Mouse (Mus musculus) lung, postnatal 10 days (tissue): ENCODE data around the gene 1700029I15Rik.
A peak's percentile ranks its signal among the peaks of the same experiment; 100 is the strongest.

Source experiments
- DNase-seq: peaks from one replicate; pipeline ENCODE4 v3.0.0; 2021

The 1700029I15Rik gene

DNA sequence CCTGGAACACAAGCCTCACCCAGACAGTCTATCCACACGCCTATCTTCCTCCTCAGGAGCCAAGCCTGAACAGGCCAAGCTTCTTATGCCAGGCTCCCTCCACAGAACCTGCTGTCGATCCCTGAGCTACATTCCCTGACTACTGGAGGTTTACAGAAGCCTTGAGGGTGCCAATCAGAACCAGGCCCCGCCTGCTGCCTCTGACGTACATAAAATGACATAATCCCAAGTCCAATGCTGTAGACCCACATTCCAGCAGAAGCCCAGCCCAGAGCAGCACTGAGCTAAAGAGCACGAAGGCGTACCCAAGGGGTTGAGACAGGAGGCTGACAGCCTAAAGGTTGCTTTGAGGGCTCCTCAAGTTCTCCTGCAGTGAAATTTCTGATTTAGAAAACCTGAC is 45.5 kb downstream of the 1700029I15Rik start:
- DNase-seq = peak; percentile 94

DNA sequence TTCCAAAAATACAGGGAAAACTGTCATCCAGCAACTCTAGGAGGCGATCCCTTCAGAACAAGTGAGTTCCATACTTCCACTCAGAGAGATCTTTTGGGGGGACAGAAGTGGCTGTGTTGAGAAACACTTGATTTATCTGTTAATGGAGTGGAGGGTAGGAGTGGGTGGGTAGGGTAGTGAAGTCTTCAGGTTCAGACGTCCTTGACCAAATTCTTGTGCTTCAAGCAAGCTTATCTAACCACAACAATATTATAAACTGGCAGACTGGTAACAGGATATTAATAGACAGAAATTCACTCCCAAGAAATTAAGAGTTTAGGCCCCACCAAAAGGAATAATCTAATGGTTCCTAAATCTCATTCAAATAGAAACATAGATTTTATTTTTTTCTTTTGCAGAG is 47.8 kb downstream of the 1700029I15Rik start:
- DNase-seq = no peak

DNA sequence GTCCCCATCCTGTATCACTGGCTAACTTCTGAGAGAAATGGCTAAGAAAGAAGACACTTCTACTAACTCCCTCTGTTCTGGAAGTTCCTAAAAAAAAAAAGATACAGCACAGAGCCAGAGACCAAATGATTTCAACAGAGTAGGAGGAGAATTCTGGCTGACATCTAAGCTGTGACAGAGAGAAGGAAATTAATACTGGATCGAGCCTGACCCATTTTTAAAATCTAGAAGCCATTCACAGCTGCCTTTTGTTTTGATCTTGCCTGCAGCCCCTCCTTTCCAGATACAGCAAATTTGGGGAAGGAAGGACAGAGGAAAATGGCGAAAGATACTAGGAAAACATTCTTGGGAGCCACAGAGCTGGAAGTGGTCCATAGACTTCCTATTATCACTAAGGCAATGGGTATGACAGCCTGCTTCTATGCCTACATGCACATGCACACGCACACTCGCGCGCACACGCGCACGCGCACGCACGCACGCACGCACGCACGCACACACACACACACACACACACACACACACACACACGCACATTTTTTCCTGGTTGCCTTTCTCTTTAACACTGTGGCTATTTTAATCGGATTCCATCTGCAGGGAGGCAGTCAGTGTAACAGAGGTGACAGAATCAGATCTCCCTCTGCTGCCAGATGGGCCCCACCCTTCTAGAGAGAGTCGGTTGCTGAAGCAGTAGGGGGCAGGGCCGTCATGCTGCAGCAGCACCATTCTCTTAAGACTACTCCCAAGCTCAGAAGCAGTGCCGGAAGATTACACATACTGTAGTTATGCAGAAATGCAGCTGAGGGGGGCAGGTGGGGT is 48.6 kb downstream of the 1700029I15Rik start:
- DNase-seq = peak; percentile 84

DNA sequence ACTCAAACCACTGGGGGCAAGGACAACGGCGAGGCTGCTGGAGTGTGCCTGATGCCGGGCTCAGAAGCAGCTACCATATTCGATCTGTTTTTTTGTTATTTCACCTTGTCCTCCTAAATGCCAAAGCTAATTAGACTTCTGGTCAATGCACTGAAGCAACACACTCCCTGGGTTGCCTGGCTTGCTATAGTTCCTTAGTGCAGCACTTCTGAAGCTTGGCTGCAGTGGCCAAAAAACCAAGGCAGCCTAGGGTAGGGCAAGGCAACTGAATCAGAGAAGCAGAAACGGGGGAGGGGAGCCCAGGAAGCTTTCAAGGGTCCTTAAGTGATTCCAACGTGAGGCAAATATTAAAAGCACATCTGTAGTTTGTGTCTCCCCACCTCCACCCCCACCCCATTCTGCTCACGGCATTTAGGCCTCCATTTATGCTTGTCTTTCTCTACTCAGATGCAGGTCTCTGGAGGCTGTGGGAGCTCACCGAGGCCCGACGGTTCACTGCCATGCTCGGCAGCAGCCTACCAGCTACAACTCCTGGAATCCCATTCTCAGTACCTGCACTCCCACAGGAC is 49.4 kb downstream of the 1700029I15Rik start:
- peak; percentile 20 for DNase-seq

DNA sequence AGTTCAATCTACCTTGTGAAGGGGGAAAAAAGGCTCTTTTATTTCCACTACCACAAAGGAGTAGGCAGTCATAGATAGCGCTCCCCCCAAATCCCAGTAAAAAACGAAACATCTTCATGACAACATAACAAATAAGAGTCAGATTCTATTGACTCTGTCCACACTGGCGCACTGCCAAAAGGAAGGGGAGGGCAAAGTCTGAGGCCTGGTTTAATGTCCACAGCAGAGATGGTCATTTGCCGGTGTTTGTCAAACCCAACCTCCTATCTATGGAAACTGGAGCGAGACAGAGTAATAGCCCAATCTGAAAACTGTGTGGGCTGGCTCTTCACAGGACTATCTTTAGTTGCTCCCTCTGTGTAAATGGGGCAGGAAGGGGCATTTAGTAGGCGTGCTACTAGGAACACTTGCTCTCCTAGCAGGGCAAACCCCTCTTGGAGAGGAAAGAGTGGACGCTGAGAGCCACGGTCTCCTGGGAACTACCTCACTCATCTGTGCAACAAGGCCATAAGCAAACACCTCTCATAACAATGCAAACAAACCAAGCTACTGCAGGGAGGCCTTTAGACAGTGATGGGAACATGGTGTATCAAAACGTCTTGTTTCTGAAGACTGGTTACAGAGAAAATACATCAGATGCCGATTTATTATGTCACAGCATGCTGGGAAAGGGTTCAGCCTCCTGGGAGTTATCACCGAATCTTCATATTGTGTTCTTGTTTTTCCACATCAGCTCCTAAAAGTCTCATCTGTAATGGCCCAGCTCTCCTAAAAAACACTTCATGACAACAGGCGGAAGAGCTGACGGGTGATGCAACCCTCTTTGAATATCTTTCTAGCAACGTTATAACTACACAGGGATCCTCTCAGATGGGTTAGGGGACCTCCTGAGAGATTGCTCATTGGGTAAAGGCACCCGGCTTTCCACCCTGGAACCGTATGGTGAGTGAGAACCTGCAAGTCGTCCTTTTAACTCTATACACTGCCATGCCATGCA is 50.3 kb downstream of the 1700029I15Rik start:
- peak; percentile 83 for DNase-seq

DNA sequence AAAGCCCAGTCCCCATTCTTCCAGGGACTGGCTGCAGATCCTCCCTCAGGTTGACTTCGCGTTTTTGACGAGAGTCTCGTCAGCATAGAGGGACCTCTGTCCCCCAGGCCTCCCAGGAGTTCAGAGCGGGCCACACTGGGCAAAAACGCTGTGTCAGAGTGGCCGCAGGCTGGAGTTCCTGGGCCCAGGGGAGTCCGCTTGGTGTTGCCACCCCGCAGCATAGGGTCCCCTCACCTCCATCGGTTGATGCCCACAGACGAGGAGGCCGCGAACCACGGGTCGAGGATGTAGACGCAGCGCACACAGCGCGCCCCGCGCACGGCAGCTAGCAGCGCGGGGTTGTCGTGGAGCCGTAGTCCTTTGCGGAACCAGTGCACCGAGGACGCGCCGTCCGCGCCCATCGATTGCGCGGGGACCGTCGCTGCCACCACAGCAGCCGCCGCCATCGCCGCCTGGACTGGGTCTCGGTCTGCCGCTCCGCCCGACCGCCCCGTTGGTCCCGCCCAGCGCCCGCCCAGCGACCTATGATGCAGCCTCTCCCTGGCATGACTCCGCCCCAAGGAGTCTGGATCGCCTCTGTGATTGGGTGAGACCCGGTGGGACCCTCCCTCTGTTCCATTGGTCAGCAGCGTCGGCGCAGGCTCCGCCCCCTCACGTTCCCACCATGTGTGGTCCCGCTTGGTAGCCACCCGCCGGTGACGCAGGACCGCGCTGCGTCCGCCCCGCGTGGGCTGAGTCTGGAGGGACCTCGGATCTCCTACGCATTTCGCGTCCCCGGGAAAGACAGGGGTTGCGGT is 51.4 kb downstream of the 1700029I15Rik start, which contains the start of gene Cry2:
Cry2 (minus strand) TSS at position 466 of the 797 bp plus-strand sequence.
- DNase-seq = peak; percentile 99

DNA sequence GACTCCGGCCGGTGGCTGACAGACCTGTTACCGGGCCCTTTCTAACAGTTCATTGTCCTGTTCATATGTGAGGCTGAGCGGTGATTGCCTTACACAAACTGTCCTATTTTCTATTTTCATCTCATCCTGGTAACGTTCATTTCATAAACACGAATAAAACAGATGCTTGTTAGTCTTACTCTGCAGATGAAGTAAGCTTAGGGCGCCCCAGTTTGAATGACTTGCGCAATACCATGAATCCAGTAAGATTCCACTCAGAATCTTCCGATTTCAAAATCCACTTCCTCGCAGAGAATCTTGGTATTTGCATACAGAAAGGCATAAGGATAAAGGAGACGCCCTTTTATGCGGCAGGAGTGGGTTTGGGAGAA is 52.0 kb downstream of the 1700029I15Rik start:
- no peak for DNase-seq

DNA sequence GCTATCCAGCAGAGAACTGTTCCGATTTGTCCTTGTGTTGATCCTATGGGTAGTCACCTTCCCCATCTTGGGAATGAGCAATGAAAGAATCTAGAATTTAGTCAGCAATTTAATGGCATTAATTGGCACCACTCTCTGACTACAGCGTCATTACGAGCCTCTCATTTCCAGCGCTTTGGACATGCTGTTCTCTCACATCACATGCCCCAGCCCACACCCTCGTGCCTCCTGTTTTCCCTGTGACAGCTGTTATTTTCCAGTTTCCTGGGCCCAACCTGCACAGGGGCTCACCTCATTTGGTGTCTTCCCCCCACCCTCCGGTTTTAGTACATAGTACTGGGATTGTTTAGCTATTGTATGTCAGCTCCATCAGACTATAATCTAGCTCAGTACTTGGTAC is 52.7 kb downstream of the 1700029I15Rik start:
- no peak for DNase-seq
